Mouse (Mus musculus) MEL (cell line): Measurements from ENCODE around the gene Zfp174.

ENCODE experiments used
- BHLHE40 ChIP-seq: IDR thresholded peaks from 2 replicates; pipeline ENCODE4 v1.6.1; 2012; ENCODE audit warnings: low read depth, mild to moderate bottlenecking, inconsistent platforms, low read length, improper control_type of control experiment, borderline replicate concordance
- CTCF ChIP-seq, 3 experiments: IDR thresholded peaks in 2 of 3; conservative IDR thresholded peaks in 1 of 3; 2 replicates each; pipeline ENCODE4 v1.5.1; 2011 to 2012; ENCODE audit warnings: low read length in 3 of 3, low read depth in 2 of 3, mild to moderate bottlenecking in 2 of 3, improper control_type of control experiment in 1 of 3, inconsistent platforms in 1 of 3, mixed read lengths in 1 of 3, moderate library complexity in 1 of 3; ENCODE audit not compliant: control insufficient read depth in 1 of 3, insufficient read depth in 1 of 3, poor library complexity in 1 of 3, severe bottlenecking in 1 of 3
- E2F4 ChIP-seq: IDR thresholded peaks from 2 replicates; pipeline ENCODE4 v1.6.1; 2011; ENCODE audit warnings: low read depth, low read length, improper control_type of control experiment, borderline replicate concordance
- GATA1 ChIP-seq: IDR thresholded peaks from 2 replicates; pipeline ENCODE4 v1.6.1; 2011; ENCODE audit warnings: low read depth, low read length, improper control_type of control experiment
- MAFK ChIP-seq: IDR thresholded peaks from 2 replicates; pipeline ENCODE4 v1.6.1; 2011; ENCODE audit warnings: low read depth, mild to moderate bottlenecking, low read length, improper control_type of control experiment, borderline replicate concordance
- MAX ChIP-seq: IDR thresholded peaks from 2 replicates; pipeline ENCODE4 v1.6.1; 2011; ENCODE audit warnings: low read length, improper control_type of control experiment
- MAZ ChIP-seq: IDR thresholded peaks from 2 replicates; pipeline ENCODE4 v1.6.1; 2012; ENCODE audit warnings: low read depth, mild to moderate bottlenecking, inconsistent platforms, low read length, improper control_type of control experiment
- NELFE ChIP-seq: IDR thresholded peaks from 2 replicates; pipeline ENCODE4 v1.6.1; 2011; ENCODE audit warnings: low read depth, low read length, improper control_type of control experiment
- USF1 ChIP-seq: IDR thresholded peaks from 2 replicates; pipeline ENCODE4 v1.6.1; 2014; ENCODE audit warnings: low read depth, mild to moderate bottlenecking, inconsistent platforms, low read length, improper control_type of control experiment, moderate library complexity

- TF ChIP-seq GATA1 (no peak), CTCF (IDR thresholded peaks at IDR 0.05 in 2 of 3, conservative IDR thresholded peaks at IDR 0.05 in 1 of 3; ENCODE audit: control insufficient read depth in 1 of 3, insufficient read depth in 1 of 3, low read depth in 2 of 3, low read length in 3 of 3, poor library complexity in 1 of 3, severe bottlenecking in 1 of 3) (no peak), USF1 (no peak), MAX (no peak), BHLHE40 (no peak), NELFE (no peak), E2F4 (no peak), MAFK (no peak), MAZ (no peak)
Observed at GRCm38 (mm10) chr16:3907471-3907870, 60.4 kb downstream of the Zfp174 start.
